Mouse (Mus musculus): ENCODE results near the gene Alx1. TPM values are rescaled to one million over a fixed set of nuclear protein-coding genes. Genes with fewer than 3 reads are reported as not detected.

The Alx1 gene
- not detected for total RNA-seq (2023)

GRCm38 (mm10) chr10:103029730-103030490 lies at the start of gene Alx1:
TSS of gene Alx1 (minus strand) at chr10:103030215.

Other genes with a start within 250 kb of the Alx1 start
- not detected for gene Lrriq1, start 206.1 kb upstream of the Alx1 start, total RNA-seq (2023)

Data from B cell, adult 67 days (primary cell).